Mouse (Mus musculus) CD4-positive, CD25-positive, alpha-beta regulatory T cell, adult 2 months (primary cell): Measurements from ENCODE around the gene Zfp709.
"Not testable (repeated sequence)": the region's sequence is repeated elsewhere in the genome, so short reads cannot be mapped to it uniquely, and the experiment has no call there.

ENCODE experiments used
- DNase-seq: peaks from one replicate; pipeline ENCODE4 v3.0.0-alpha.2; 2012; ENCODE audit warnings: low read depth, low spot score

The Zfp709 gene

GRCm38 (mm10) chr8:71881618-71882274 lies at the start of gene Zfp709:
TSS of gene Zfp709 (plus strand) at chr8:71882019.
- peak; percentile 70 for DNase-seq

- DNase-seq = not testable (repeated sequence)
Measured at GRCm38 (mm10) chr8:71838207-71838606, 43.6 kb upstream of the Zfp709 start.

GRCm38 (mm10) chr8:71841201-71841817 lies 40.5 kb upstream of the Zfp709 start:
- not testable (repeated sequence) for DNase-seq

- not testable (repeated sequence) for DNase-seq
Measured at GRCm38 (mm10) chr8:71842476-71842875, 39.3 kb upstream of the Zfp709 start.

- DNase-seq = not testable (repeated sequence)
Measured at GRCm38 (mm10) chr8:71844453-71844852, 37.4 kb upstream of the Zfp709 start.

GRCm38 (mm10) chr8:71845993-71846483 lies 35.8 kb upstream of the Zfp709 start:
- DNase-seq = not testable (repeated sequence)

- DNase-seq = not testable (repeated sequence)
Measured at GRCm38 (mm10) chr8:71846745-71847144, 35.1 kb upstream of the Zfp709 start.

GRCm38 (mm10) chr8:71851014-71851413 lies 30.8 kb upstream of the Zfp709 start:
- not testable (repeated sequence) for DNase-seq

- DNase-seq = not testable (repeated sequence)
Measured at GRCm38 (mm10) chr8:71853360-71853759, 28.5 kb upstream of the Zfp709 start.

GRCm38 (mm10) chr8:71856630-71857328 lies 25.0 kb upstream of the Zfp709 start:
- not testable (repeated sequence) for DNase-seq

- not testable (repeated sequence) for DNase-seq
Measured at GRCm38 (mm10) chr8:71857364-71857763, 24.5 kb upstream of the Zfp709 start.

- DNase-seq = not testable (repeated sequence)
Measured at GRCm38 (mm10) chr8:71861551-71861950, 20.3 kb upstream of the Zfp709 start.

GRCm38 (mm10) chr8:71862038-71862437 lies 19.8 kb upstream of the Zfp709 start:
- not testable (repeated sequence) for DNase-seq

GRCm38 (mm10) chr8:71900666-71901065 lies 18.8 kb downstream of the Zfp709 start:
- DNase-seq = not testable (repeated sequence)

GRCm38 (mm10) chr8:71903084-71903483 lies 21.3 kb downstream of the Zfp709 start:
- not testable (repeated sequence) for DNase-seq

GRCm38 (mm10) chr8:71906809-71907208 lies 25.0 kb downstream of the Zfp709 start:
- DNase-seq = no peak

GRCm38 (mm10) chr8:71907798-71908257 lies 26.0 kb downstream of the Zfp709 start:
- no peak for DNase-seq

- peak; percentile 86 for DNase-seq
Measured at GRCm38 (mm10) chr8:71908309-71909261, 26.8 kb downstream of the Zfp709 start, which contains the start of the genes Zfp882 and Zfp617. TSS of gene Zfp882 (plus strand) at chr8:71908608. TSS of gene Zfp617 (plus strand) at chr8:71908635.

GRCm38 (mm10) chr8:71912286-71912685 lies 30.5 kb downstream of the Zfp709 start:
- DNase-seq = no peak

GRCm38 (mm10) chr8:71922567-71923401 lies 41.0 kb downstream of the Zfp709 start:
- peak; percentile 95 for DNase-seq
